Mouse (Mus musculus): ENCODE data around the gene Gabrg3. TPM values are rescaled to one million over a fixed set of nuclear protein-coding genes. Genes with fewer than 3 reads are reported as not detected.

Gabrg3 gene
- polyA plus RNA-seq, 1 experiment = 0.22 TPM

- DNase-seq (ENCODE audit: low read depth) = no peak
Measured at GRCm38 (mm10) chr7:56729225-56729624, 657.8 kb downstream of the Gabrg3 start.

Other genes starting within 250 kb of the Gabrg3 start
- 0.03 and 0.13 TPM in 2 replicates for gene Gabrb3, start 32.5 kb upstream of the Gabrg3 start, polyA plus RNA-seq (2012; rRNA removed)
- gene Gabra5, start 122.9 kb upstream of the Gabrg3 start, polyA plus RNA-seq (2012; rRNA removed) = not detected in 2 replicates